Mouse (Mus musculus) layer of hippocampus, postnatal 14 days (tissue): ENCODE data around the gene Nsun5. TPM values are rescaled to one million over a fixed set of nuclear protein-coding genes. Genes with fewer than 3 reads are reported as not detected.
"Not testable (repeated sequence)": the region's sequence is repeated elsewhere in the genome, so short reads cannot be mapped to it uniquely, and the experiment has no call there.

Source experiments
- DNase-seq, 2 experiments: peaks; one replicate each; pipeline ENCODE4 v3.0.0; 2021 to 2022; ENCODE audit warnings: low spot score in 2 of 2, mixed read lengths in 1 of 2
- long read RNA-seq, 2 experiments: library from polyadenylated mRNA; stranded (forward); transcript quantifications; one replicate each; pipeline ENCODE4 v2.0.0; 2021
- total RNA-seq, 2 experiments: library from RNA; stranded (reverse); gene quantifications; 2 replicates each; pipeline ENCODE4 v1.2.3; 2021

Nsun5 gene
- total RNA-seq: 10 to 100 TPM; 18.8 to 23.9 TPM
- long read RNA-seq, experiment 1, partial matches to known transcripts: 5 of 12 reads
- long read RNA-seq, experiment 1, other reads (novel, unspliced or antisense): 4 of 12 reads
- long read RNA-seq, experiment 2, partial matches to known transcripts: 4 of 15 reads
- long read RNA-seq, experiment 2, other reads (novel, unspliced or antisense): 7 of 15 reads

DNA sequence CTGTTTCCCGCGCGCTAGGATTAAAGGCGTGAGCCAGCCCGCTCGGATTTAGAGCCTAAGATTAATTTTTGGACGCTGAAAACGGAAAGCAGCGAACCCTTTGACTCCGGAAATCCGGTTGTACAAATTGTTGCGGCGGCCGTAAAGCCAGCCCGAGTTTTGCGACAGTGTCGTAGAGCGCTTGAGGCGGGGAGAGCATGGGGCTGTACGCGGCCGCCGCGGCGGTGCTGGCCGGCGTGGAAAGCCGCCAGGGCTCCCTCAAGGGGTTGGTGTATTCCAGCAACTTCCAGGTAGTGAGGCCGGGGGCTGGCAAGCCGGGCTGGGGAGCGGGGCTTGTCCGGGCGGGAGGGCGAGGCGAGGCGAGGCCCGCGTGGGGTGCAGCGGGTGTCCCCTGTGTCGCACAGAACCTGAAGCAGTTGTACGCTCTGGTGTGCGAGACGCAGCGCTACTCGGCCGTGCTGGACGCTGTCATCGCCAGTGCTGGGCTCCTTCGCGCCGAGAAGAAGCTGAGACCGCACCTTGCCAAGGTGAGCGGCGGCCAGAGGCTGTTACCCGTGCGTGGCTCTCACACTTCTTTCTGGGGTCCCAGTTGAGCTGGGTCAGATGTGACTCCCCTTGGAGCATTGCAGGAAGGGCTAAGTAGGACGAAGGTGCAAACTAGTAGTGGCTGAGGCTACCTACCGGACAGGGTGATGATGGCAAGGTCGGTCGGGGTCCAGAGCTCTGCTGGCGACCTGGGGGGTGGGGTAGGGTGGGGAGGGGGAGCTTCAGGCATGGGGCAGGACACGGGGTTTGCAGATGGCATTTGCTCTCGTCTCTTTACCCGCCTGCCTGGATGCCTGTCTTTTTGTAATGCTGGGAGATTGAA lies at the start of gene Nsun5:
Gene Nsun5 (plus strand): TSS at position 167 of the 868 bp plus-strand sequence.
- peak; percentile 93 to 96 for DNase-seq

DNA sequence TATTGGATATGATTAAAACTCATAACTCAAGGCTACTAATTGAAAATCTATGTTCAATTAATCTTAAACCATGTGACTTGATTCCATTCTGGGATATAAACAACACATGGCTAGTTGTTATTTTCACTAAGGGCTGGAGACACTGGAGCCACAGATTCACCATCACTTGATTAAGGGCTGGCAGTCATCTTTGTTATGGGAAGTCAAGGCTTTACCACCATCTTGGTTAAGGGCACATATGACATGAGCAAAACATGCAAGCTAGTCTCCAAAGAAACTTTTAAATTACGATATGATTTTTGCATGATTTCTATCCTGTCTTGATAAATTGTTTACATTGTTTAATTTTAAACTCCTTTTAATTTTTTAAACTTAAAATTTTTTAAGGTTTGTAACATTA lies 47.6 kb upstream of the Nsun5 start:
- no peak for DNase-seq

DNA sequence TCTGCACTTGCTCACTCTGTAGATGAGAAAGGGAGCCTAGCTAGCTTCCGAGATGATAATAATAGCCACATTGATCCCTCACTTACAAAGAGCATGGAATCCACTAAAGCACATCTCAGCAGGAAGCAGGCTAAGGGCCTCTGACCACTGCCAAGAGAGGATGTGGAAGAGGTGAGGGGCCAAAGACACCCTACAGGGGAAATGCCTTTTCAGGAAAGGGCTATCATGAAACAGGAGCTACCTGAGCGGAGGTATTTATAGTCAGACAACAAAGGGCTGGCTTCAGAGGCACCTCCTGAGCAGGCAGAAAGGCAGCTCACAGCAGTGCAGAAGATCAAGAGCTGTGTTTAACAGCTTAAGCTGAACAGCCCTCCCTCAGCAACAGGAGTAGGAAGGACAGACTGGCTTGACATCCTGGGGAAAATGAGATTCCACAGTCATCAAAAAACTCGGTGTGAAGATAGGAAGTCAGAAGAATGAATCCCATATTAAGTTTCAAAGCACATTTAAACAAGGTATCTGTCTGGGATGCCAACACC lies 43.6 kb upstream of the Nsun5 start:
- no peak for DNase-seq

DNA sequence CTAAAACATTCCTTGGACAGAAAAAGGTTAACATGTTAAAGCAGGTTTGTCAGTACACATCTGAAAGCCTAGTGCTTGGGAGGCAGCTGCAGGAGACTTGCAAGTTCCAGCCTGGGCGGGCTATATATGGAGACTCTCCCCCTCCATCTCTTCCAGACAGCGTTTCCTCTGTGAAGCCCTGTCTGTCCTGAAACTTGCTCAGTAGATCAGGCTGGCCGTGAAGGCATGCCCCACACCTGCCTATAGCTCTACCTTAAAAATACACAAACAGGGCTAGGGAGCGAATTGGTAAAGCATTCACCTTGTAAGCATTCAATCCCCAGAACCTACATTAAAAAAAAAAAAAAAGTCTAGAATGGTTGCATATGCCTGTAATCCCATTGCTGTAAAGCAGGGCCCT lies 40.3 kb upstream of the Nsun5 start:
- no peak for DNase-seq

DNA sequence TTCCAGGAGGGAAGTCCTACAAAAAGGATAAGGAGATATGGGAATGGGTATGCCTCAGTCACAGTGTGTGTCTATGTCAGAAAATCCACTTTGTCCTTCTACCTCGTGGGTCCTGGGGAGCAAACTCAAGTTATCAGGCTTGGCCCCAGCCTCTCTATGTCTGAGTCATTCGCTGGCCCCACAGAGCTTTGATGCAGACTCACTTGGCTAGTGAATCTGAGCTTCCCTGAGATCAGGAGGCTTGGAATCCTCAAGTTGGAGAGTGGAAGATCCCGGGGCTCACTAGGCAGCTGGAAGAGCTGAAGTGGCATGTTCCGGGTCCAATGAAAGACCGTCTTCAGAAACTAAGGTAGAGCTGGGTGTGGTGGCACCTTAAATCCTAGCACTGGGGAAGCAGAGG lies 39.6 kb upstream of the Nsun5 start:
- no peak for DNase-seq

DNA sequence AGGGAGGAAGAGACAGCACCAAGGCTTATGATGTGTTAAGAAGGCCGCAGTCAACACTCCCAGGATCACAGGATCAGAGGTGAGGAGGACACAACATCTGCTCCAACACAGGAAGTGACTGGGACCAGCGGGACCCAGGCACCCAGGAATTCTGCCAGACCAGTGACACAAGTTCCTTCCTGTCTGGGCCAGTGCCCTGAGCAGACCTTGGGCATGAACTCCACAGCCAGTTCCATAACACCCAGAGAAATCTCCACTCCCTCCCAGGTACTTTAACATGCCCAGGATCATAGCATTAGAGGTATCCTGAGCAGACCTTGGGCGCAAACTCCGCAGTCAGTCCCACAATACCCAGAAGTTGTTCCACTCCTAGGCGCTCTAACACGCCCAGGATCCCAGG lies 38.6 kb upstream of the Nsun5 start:
- no peak for DNase-seq

DNA sequence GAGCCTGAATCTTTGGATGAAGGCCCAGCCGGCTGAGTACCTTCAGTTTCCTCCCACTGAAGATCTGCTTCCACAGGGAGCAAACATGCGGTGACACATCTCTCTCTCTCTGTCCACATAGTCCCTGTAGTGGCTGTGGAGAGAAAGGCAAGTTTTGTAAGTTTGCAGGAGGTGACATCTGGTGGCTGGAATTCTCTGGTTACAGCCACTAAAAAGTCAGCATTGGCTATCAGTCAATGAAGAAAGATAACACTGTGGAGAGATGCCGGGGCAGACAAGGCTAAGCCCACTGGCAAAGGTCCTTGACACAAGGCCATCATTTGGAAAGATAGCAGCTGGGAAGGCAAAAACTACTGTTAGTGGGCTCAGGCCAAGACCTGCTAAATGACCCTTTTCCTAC lies 32.2 kb upstream of the Nsun5 start:
- DNase-seq: no peak

DNA sequence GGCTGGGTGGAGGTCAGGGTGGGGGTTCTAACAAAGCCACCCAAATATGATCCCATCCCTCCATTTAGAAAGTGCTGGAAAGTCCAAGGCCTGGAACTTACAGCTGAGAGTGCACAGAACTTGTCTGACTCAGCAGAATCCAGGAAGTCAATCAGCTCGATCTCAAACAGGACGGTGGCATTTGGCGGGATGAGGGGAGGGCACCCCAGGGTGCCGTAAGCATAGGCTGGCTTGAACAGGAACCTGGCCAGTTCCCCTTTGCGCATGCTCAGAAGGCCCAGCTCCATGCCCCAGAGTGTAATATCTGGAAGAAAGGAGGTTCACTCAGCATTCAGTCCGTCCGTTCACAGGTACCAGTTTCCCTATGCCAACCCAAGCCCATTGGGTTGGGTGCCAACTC lies 23.8 kb upstream of the Nsun5 start:
- no peak for DNase-seq

DNA sequence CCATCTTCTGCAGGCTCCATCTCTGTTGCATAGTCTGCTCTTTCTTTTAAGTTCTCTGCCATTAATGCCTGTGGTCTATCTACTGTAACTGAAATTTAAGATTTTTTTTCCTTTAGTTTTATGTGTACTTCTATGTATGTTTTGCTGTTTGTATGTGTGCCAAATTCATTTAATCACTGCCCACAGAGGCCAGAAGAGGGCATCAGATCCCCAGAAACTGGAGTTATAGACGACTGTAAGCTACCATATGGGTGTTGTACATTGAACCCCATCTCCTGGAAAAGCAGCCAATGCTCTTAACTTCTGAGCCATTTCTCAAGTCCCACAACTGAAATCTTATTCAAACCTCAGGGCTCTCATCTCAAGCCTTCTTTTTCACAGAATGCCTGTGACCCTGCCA lies 23.3 kb upstream of the Nsun5 start:
- DNase-seq: no peak

DNA sequence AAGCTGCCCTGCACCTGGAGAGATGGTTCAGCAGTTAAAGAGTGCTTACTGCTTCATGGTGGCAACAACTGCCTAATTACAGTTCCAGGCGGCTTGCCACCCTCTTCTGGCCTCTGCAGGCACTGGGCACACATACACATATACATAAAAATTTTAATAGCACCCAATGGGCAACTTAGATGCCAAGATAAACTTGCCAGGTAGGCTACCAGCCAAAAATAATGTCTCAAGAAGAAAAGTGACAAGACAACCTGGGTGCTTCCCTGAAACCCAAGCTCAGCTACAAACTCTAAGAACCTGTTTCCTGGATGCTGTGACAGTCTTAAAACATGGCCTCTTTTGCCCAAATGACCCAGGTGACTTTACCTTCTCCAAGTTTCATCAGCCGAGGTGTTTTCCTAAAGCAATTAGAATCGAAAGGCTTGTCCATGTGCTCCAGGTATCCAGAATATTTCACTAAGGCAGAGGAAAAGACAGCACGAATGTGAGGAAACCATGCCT lies 22.2 kb upstream of the Nsun5 start:
- no peak for DNase-seq

DNA sequence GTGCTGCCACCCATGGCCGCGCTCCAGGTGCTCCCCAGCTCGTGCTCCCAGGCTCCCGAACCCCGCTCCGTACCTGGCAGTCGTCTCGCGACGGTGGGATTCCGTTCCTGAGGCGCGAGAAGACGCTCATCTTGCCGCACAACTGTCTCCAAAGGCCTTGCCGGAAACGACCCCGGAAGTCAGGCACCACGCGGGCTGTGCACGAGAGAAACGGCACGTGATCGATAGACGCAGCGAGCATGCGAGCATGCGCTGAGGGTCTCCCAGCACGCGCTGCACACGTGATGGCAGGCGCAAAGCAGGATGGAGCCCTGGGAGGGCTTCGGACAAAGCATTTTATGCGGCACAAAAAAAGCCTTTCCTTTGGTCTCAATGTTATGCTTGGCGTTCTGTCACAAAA lies 19.9 kb upstream of the Nsun5 start, which contains the start of gene Fkbp6:
Gene Fkbp6 (minus strand): TSS at position 183 of the 400 bp plus-strand sequence.
- DNase-seq: no peak

DNA sequence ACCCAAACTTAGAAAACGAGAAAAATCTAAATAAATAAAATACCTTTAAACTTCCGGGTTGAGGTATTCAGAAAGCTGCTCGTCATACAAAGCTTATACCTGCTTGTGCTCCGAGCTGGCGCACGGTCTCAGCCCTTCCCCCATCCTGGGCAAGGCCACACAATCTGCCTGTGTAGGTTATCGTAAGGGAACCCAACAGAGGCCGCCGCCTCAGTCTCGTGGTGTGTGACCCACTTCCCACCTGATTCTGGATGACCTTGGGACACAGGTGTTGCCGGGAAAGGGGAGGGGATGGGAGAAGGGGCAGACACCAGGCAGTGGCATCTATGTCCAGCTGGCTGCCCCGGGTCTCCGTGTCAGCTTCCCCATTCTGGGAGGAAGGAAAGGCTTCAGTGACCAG lies 18.1 kb upstream of the Nsun5 start:
- no peak for DNase-seq

DNA sequence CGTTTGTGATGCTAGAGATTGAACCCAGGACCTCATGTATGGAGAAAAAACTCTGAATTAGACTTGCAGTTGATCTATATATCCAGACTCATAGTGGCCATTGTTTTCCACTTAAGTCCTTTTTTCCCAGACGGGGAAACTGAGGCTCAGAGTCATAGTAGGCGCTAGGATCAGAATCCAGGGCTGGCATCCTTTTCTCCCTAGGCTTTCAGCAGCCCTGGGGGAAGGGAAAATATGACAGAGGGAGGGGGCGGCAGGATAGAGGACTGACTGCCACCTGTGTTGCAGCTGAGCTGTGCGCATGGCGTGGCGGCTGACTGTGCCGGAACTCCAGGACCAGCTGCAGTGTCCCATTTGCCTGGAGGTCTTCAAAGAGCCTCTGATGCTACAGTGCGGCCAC lies 16.8 kb upstream of the Nsun5 start, which contains the start of gene Trim50:
Gene Trim50 (plus strand): TSS at position 301 of the 400 bp plus-strand sequence.
- DNase-seq: no peak

DNA sequence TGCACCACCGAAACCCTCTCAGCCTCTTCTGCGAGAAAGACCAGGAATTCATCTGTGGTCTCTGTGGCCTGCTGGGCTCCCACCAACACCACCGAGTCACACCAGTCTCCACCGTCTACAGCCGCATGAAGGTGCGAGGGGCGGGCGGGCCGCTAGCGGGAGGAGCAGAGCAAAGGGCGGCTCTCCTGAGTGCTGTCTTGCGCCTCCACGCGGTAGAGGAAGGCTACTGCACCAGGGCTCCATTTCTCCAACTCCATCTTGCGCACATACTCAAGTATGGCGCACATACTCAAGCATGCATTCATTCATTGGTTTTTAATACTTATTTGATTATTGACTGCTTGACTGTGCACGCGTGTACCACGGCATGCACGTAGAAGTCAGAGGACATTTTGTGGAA lies 16.2 kb upstream of the Nsun5 start:
- no peak for DNase-seq

DNA sequence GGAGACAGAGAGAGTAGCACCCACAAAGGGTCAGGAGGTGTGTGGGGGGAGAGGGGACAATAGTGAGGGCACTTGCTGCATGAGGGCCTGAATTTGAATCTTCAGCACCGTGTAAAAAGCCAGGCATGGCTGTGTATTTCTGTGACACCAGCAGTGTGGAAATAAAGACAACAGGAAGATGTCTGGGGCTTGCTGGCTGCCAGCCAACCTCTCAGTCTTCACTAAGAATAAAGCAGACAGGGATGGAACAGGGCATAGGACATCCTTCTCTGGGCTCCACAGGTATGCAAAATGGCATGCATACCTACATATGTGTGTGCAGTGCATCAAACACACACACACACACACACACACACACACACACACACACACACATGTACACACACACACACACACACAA lies 13.7 kb upstream of the Nsun5 start:
- no peak for DNase-seq

DNA sequence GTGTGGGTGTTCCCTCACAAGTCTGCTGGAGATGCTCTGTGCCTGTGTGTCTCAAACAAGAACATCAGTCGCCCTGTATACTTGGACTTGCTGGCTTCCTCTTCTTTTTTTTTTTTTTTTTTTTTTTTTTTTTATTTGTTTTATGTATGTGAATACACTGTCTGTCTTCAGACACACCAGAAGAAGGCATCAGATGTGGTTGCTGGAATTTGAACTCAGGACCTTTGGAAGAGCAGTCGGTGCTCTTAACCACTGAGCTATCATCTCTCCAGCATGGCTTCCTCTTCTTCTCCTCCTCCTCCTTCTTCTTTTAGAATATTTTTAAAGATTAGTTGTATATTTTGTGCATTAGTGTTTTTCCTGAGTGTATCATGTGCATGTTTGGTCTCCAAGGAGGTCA lies 12.2 kb upstream of the Nsun5 start:
- peak in 1 of 2 experiments; percentile 26 for DNase-seq

DNA sequence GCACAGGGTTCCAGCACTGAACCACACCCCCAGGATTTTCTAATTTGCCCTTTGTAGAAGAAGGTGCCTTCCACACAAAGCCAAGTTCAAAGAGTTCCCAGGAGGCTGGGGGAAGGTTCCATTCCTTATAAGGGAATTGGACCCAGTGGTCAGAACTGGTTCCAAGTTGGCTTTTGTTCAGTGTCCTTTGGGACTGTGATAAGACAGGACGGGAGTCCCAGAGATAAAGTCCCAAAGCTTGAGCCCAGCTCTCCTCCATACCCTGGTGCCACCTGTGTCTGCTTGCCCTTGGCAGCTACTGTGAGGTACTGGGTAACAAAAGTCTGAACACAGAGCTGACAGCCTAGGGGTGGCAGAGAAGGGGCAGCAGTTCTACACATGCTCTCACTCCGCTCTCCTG lies 10.0 kb upstream of the Nsun5 start:
- no peak for DNase-seq

DNA sequence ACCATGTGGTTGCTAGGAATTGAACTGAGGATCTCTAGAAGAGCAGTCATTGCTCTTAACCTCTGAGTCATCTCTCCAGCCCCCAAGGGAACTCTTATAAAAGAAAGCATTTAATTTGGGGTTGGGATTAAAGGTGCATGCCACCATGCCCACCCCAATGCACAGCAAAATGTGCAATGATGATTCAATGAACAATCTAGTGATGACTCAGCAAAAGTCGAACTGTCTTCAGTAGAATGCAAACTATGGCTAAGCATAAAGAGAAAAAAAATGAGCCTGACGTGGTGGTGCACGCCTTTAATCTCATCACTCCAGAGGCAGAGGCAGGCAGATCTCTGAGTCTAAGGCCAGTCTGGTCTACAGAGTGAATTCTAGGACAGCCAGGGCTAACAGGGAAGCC lies 7.2 kb upstream of the Nsun5 start:
- no peak for DNase-seq

DNA sequence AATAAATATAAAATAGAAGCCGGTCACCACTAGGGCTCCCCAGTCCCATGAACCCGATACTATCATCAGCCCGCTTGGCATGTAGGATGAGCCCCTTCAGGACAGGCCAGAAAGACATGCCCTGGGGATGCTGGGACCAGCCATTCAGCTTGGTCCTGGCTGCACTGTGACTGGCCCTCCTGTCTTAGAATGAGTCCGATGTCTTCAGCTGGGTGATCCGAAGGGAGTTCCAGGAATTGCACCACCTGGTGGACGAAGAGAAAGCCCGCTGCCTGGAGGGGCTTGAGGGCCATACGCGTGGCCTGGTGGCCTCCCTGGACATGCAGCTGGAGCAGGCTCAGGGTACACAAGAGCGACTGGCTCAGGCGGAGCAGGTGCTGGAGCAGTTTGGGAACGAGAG lies 6.2 kb upstream of the Nsun5 start:
- DNase-seq: no peak

DNA sequence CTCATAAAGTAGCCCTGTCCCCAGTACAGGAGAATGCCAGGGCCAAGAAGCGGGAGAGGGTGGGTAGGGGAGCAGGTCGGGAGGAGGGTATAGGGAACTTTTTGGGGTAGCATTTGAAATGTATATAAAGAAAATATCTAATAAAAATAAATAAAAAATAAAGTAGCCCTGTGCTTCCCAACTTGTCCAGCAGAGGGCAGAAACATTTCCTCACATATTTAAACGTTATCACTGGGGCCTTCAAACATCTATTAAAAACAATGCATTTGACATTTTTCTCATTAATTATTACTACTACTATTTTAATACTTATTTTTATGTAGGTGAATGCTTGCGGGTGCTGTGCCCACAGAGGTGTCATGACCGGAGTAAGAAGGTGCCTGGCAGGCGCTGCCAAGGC lies 1.9 kb upstream of the Nsun5 start:
- DNase-seq: peak in 1 of 2 experiments; percentile 23

DNA sequence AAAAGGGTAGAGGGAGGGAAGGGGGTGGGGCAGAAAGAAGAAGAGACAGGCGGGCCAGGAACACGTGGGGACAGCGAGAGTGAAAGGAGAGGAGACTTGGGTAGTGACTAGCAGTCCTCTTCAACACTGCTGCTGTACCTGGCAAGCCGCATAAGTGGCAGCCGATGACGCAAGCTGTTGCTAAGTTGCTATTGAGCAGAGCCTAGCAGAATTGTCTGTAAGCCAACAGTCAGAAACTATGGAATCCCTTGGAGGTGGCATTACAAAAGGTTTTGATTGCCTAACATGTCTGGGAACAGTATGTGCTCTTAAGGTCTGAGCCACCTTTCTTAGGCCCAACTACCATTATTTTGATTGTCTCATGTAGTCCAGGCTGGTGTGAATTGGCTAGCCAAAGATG lies 1.4 kb upstream of the Nsun5 start:
- DNase-seq: no peak

DNA sequence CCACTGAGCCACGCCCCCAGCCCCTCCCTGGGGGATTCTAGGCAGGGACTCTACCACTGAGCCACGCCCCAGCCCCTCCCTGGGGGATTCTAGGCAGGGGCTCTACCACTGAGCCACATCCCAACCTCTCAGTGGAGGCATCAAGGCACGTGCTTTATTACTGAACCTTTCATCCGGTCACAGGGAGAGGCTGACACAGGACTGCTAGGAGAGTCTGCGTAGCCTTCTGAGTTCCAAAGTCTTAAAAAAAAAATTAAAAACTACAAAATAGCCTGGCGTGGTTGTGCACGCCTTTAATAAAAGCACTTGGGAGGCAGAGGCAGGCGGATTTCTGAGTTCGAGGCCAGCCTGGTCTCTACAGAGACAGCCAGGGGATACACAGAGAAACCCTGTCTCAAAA lies 557 bp upstream of the Nsun5 start:
- DNase-seq: not testable (repeated sequence)
